Mouse (Mus musculus): ENCODE measurements around the gene Smo. TPM values are rescaled to one million over a fixed set of nuclear protein-coding genes. Genes with fewer than 3 reads are reported as not detected.

The Smo gene
- polyA plus RNA-seq (2014; fragmentation: Nextera tagmentation; extraction: Ambion mirVana), result 72.8 and 78.2 TPM in 2 replicates

DNA sequence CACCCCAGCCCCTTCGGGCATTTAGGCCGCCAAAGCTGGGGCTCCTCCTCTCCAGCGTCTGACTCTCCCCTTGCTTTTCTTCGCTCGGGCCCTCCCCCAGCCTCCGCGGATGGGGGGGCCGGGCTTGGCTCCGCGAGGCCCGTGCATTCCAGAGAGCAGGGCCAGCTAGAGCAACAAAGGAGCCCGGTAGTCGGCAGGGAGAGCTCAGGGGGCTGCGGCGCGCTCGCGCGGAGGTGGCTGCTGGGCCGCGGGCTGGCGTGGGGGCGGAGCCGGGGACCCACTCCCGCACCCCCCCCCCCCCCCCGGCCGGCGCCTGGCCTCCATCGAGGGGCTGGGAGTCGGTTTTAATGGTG lies at the start of gene Smo:
Smo (plus strand) TSS at position 168 of the 353 bp plus-strand sequence.
- 0 out of 2 replicates have a peak, but pooled peaks cover 5% of the 10 kb centered on the region for H3K4me1 ChIP-seq (replicated peaks; ENCODE audit: control insufficient read depth, insufficient read depth, low read length)
- peak; percentile 97 for ATAC-seq (replicated peaks; ENCODE audit: low FRiP score)
- H3K36me3 ChIP-seq (ENCODE audit: control insufficient read depth, insufficient read depth, low read length), result peaks cover 5% of the 10 kb centered on the region; the same call in 1 of the 2 replicates
- peak within 1 kb of the TSS; percentile 55 for H3K4me2 ChIP-seq (ENCODE audit: low read depth, low read length, severe bottlenecking)
- no peaks in the 10 kb centered on the region for H3K27me3 ChIP-seq (ENCODE audit: control insufficient read depth, insufficient read depth, low read length)
- WGBS, result under 1% methylated on average over 25 of the region's 30 CpGs
- peak within 1 kb of the TSS; percentile 99 for H3K9ac ChIP-seq (ENCODE audit: low read length)
- H3K9me3 ChIP-seq (ENCODE audit: control insufficient read depth, low read length), result no peaks in the 10 kb centered on the region
- peak within 1 kb of the TSS; percentile 96 for H3K4me3 ChIP-seq (ENCODE audit: low read depth, low read length)
- peak; percentile 97 for DNase-seq (ENCODE audit: low spot score)
- peak within 1 kb of the TSS; percentile 91 for H3K27ac ChIP-seq (ENCODE audit: low read depth, low read length)

DNA sequence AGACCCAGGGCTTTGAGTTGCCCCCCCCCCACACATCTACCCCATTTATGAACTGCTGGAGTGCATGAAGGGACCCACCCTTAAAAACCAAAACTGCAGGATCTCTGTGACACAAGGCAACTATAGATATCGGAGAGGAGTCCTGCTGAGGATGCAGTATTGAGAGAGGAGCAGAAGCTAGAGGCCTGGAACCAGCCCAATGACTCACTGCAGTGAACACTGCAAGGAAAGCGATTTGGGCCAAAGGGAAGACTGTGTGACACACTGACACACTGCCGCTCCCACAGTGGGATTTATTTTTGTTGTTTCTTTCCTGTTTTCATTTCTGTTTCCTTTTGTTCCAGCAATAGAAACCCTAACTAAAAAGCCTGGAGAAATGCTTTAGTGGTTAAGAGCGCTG lies 49.4 kb upstream of the Smo start:
- DNase-seq (ENCODE audit: low spot score), result no peak
- ATAC-seq (replicated peaks; ENCODE audit: low FRiP score), result no peak
- Histone ChIP-seq H3K9ac (ENCODE audit: low read length) (no peak overlapping the region), H3K27me3 (ENCODE audit: control insufficient read depth, insufficient read depth, low read length) (no peaks in the 10 kb centered on the region), H3K4me1 (replicated peaks; ENCODE audit: control insufficient read depth, insufficient read depth, low read length) (no peaks in the 10 kb centered on the region), H3K9me3 (ENCODE audit: control insufficient read depth, low read length) (no peaks in the 10 kb centered on the region), H3K4me2 (ENCODE audit: low read depth, low read length, severe bottlenecking) (no peak overlapping the region), H3K36me3 (ENCODE audit: control insufficient read depth, insufficient read depth, low read length) (no peaks in the 10 kb centered on the region), H3K4me3 (ENCODE audit: low read depth, low read length) (no peak overlapping the region), H3K27ac (ENCODE audit: low read depth, low read length) (no peak overlapping the region)
- 81% methylated on average over 4 of the region's 4 CpGs for WGBS

DNA sequence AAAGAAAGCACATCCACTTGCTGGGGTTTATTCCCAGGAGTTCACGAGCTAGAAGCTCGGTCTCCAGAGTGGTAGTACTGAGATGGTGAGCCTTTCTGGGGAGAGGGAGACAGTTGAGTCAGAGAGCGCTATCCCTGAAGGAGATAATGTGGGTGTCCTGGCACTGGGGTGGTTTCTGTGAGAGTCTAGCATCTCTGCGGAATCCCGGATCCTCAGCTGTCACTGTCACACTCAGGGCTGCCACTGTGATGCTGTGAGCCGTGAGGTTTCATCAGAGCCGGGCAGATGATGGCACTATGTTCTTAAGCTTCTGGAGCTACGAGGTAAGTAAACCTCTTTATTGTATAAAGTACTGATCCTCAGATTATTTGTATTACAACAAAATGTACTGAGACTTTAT lies 45.8 kb upstream of the Smo start:
- H3K9me3 ChIP-seq (ENCODE audit: control insufficient read depth, low read length), result no peaks in the 10 kb centered on the region

DNA sequence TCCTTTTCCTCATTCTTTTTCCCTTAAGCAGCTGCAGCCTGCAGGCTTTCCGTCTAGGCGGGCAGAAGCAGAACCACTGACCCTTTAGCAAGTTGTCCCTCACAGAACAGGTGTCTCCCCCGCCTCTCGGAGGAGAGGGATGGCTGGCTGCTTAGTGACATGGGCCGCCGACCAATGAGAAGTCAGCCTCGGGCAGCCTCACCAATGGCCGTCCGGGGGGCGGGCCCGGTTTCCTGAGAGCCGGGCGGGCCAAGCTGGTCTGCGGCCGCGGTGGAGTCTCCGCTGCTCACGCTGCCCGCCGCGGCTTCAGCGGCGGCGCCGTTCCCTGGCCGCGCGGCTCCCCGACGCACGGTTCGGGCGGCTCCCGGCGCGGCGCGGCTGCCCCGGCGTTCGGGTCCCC lies 41.4 kb upstream of the Smo start, which contains the start of gene Tspan33:
Tspan33 (plus strand) TSS at position 270 of the 400 bp plus-strand sequence.
- under 1% methylated on average over 33 of the region's 41 CpGs for WGBS
- Histone ChIP-seq H3K9ac (ENCODE audit: low read length) (peak within 1 kb of the TSS; percentile 77), H3K4me2 (ENCODE audit: low read depth, low read length, severe bottlenecking) (peak within 1 kb of the TSS; percentile 93), H3K27me3 (ENCODE audit: control insufficient read depth, insufficient read depth, low read length) (peaks cover 4% of the 10 kb centered on the region; the same call in 1 of the 2 replicates), H3K4me1 (replicated peaks; ENCODE audit: control insufficient read depth, insufficient read depth, low read length) (0 out of 2 replicates have a peak, but pooled peaks cover 6% of the 10 kb centered on the region), H3K36me3 (ENCODE audit: control insufficient read depth, insufficient read depth, low read length) (no peaks in the 10 kb centered on the region; the same call in 1 of the 2 replicates), H3K9me3 (ENCODE audit: control insufficient read depth, low read length) (no peaks in the 10 kb centered on the region), H3K4me3 (ENCODE audit: low read depth, low read length) (peak within 1 kb of the TSS; percentile 84), H3K27ac (ENCODE audit: low read depth, low read length) (no peak within 1 kb of the TSS)
- peak; percentile 99 for ATAC-seq (replicated peaks; ENCODE audit: low FRiP score)
- DNase-seq (ENCODE audit: low spot score), result peak; percentile 96

More for the DNA sequence above, 45.8 kb upstream of the Smo start:
- no peak overlapping the region for H3K4me2 ChIP-seq (ENCODE audit: low read depth, low read length, severe bottlenecking)
- no peak overlapping the region for H3K27ac ChIP-seq (ENCODE audit: low read depth, low read length)
- peaks cover 2% of the 10 kb centered on the region; the same call in 1 of the 2 replicates for H3K27me3 ChIP-seq (ENCODE audit: control insufficient read depth, insufficient read depth, low read length)
- ATAC-seq (replicated peaks; ENCODE audit: low FRiP score) (no peak), DNase-seq (ENCODE audit: low spot score) (no peak)
- H3K9ac ChIP-seq (ENCODE audit: low read length), result no peak overlapping the region
- H3K36me3 ChIP-seq (ENCODE audit: control insufficient read depth, insufficient read depth, low read length), result no peaks in the 10 kb centered on the region
- H3K4me3 ChIP-seq (ENCODE audit: low read depth, low read length), result no peak overlapping the region
- 86% methylated on average over 8 of the region's 8 CpGs for WGBS
- no peaks in the 10 kb centered on the region for H3K4me1 ChIP-seq (replicated peaks; ENCODE audit: control insufficient read depth, insufficient read depth, low read length)

DNA sequence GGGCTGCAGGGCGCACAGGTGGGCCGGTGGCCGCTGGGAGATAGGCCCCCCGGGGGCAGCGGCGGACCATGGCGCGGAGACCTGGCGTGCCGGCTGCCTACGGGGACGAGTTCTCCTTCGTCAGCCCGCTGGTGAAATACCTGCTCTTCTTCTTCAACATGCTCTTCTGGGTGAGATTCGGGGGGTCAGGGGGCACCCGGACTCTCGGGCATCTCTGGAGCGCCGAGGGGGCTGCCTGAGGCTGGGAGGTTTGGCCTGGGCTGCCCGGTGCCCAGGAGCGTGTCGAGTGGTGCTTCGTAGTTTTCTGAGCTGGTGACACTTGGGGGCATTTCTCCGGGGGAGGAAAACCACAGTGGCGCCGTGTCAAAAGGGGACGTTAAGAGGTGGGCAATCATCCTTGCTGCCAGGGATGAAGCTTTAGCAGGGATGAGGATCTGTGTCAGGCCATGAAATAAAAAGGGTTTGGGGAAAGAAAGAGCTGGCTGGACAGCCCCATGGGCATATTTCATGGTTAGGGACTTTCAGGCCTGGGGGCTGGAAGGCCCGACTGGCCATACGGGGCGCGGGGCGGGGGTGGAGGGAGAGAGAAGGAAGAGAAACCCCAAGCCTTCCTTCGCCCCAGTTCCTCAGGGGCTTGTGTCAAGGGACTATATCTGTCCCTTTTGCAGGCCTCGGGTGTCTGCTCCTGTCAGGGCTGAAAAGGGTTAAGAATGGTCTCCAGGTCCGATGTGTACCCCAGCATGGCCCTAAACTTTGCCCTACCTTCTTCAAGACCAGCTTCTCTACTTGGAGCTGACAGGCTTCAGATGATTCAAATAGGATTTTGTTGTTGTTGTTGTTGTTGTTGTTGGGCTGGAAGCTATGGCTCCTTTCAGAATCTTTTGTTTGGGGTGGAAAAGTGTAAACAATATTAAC lies 40.7 kb upstream of the Smo start:
- DNase-seq (ENCODE audit: low spot score) (peak; percentile 66), ATAC-seq (replicated peaks; ENCODE audit: low FRiP score) (peak; percentile 37; the same call in 1 of the 2 replicates)
- Histone ChIP-seq H3K4me3 (ENCODE audit: low read depth, low read length) (peak overlapping the region; percentile 84), H3K9me3 (ENCODE audit: control insufficient read depth, low read length) (no peaks in the 10 kb centered on the region), H3K4me1 (replicated peaks; ENCODE audit: control insufficient read depth, insufficient read depth, low read length) (0 out of 2 replicates have a peak, but pooled peaks cover 6% of the 10 kb centered on the region), H3K27me3 (ENCODE audit: control insufficient read depth, insufficient read depth, low read length) (peaks cover 4% of the 10 kb centered on the region; the same call in 1 of the 2 replicates), H3K36me3 (ENCODE audit: control insufficient read depth, insufficient read depth, low read length) (no peaks in the 10 kb centered on the region; the same call in 1 of the 2 replicates), H3K9ac (ENCODE audit: low read length) (peak overlapping the region; percentile 77), H3K27ac (ENCODE audit: low read depth, low read length) (no peak overlapping the region), H3K4me2 (ENCODE audit: low read depth, low read length, severe bottlenecking) (peak overlapping the region; percentile 93)
- 5% methylated on average over 32 of the region's 35 CpGs for WGBS

DNA sequence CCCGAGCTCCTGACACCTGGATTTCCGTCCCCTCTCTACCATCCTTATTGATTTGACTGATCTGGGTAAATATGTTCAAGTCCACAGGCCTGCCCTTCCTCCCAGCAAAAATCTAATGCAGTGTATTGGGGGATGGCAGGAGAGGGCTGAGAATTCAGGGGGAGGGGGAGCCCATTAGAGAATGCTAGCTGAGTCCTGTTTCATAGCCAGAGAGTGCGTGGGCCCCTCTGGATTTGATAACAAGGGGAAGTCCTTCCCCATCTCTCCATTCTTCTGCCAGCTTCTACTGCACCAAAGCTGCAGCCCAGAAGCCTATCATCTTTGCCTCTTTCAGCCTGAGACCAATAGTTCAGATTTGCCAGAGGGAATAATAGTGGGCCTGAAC lies 40.0 kb upstream of the Smo start:
- Histone ChIP-seq H3K36me3 (ENCODE audit: control insufficient read depth, insufficient read depth, low read length) (no peaks in the 10 kb centered on the region; the same call in 1 of the 2 replicates), H3K4me1 (replicated peaks; ENCODE audit: control insufficient read depth, insufficient read depth, low read length) (0 out of 2 replicates have a peak, but pooled peaks cover 6% of the 10 kb centered on the region), H3K4me3 (ENCODE audit: low read depth, low read length) (peak overlapping the region; percentile 84; the same call in 1 of the 2 replicates), H3K4me2 (ENCODE audit: low read depth, low read length, severe bottlenecking) (0 out of 2 replicates have a peak overlapping the region, but pooled peaks have one; percentile 24), H3K27ac (ENCODE audit: low read depth, low read length) (no peak overlapping the region), H3K27me3 (ENCODE audit: control insufficient read depth, insufficient read depth, low read length) (peaks cover 4% of the 10 kb centered on the region; the same call in 1 of the 2 replicates), H3K9me3 (ENCODE audit: control insufficient read depth, low read length) (no peaks in the 10 kb centered on the region), H3K9ac (ENCODE audit: low read length) (no peak overlapping the region; the same call in 1 of the 2 replicates)
- DNase-seq (ENCODE audit: low spot score) (no peak), ATAC-seq (replicated peaks; ENCODE audit: low FRiP score) (no peak)
- 33% methylated on average over 3 of the region's 3 CpGs for WGBS

DNA sequence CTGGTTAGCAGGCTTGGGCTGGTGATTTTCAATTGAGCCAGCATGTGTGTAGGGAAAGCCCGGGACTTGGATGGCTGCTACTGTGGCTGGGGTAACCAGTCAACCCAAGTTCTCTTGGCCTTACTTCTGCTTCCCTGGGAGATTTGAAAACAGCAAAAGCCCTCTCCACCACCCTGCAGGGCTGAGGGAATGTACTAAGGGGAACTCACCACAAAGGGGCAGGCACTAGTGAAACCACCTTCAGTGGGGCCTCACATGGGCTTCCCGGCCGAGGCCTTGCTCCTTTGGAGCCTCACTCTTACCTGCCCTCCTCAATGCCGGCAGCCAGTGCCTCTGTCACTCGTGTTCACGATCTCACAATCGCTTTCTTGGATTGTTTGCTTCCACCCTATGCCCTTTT lies 39.3 kb upstream of the Smo start:
- 0 out of 2 replicates have a peak, but pooled peaks cover 6% of the 10 kb centered on the region for H3K4me1 ChIP-seq (replicated peaks; ENCODE audit: control insufficient read depth, insufficient read depth, low read length)
- no peak overlapping the region; the same call in 1 of the 2 replicates for H3K27ac ChIP-seq (ENCODE audit: low read depth, low read length)
- no peak overlapping the region for H3K4me2 ChIP-seq (ENCODE audit: low read depth, low read length, severe bottlenecking)
- no peak overlapping the region for H3K9ac ChIP-seq (ENCODE audit: low read length)
- H3K36me3 ChIP-seq (ENCODE audit: control insufficient read depth, insufficient read depth, low read length), result no peaks in the 10 kb centered on the region; the same call in 1 of the 2 replicates
- 69% methylated on average over 7 of the region's 7 CpGs for WGBS
- DNase-seq (ENCODE audit: low spot score) (no peak), ATAC-seq (replicated peaks; ENCODE audit: low FRiP score) (no peak)
- peaks cover 4% of the 10 kb centered on the region; the same call in 1 of the 2 replicates for H3K27me3 ChIP-seq (ENCODE audit: control insufficient read depth, insufficient read depth, low read length)
- no peaks in the 10 kb centered on the region for H3K9me3 ChIP-seq (ENCODE audit: control insufficient read depth, low read length)
- no peak overlapping the region for H3K4me3 ChIP-seq (ENCODE audit: low read depth, low read length)

DNA sequence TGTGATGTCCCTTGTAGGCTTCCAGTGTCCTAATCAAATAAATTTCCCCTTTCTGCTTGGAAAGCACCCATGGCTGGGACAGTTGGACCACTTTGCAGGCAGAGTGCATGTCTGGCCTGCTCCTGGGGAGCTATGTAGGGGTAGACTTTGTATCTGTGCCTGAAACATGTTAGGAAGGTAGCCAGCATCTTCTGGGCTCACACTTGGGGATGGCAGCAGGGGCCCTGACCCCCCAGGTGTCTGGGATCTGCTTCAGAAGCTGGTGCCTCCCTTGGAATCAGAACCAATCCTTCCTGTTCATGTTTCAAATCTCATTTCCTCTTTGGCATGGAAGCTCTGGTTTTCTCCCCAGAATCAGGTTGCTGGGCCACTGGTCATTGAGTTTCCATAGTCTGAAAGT lies 38.2 kb upstream of the Smo start:
- Histone ChIP-seq H3K27ac (ENCODE audit: low read depth, low read length) (no peak overlapping the region; the same call in 1 of the 2 replicates), H3K4me2 (ENCODE audit: low read depth, low read length, severe bottlenecking) (no peak overlapping the region), H3K9ac (ENCODE audit: low read length) (no peak overlapping the region), H3K27me3 (ENCODE audit: control insufficient read depth, insufficient read depth, low read length) (peaks cover 4% of the 10 kb centered on the region; the same call in 1 of the 2 replicates), H3K4me1 (replicated peaks; ENCODE audit: control insufficient read depth, insufficient read depth, low read length) (0 out of 2 replicates have a peak, but pooled peaks cover 6% of the 10 kb centered on the region), H3K9me3 (ENCODE audit: control insufficient read depth, low read length) (no peaks in the 10 kb centered on the region), H3K4me3 (ENCODE audit: low read depth, low read length) (no peak overlapping the region), H3K36me3 (ENCODE audit: control insufficient read depth, insufficient read depth, low read length) (no peaks in the 10 kb centered on the region; the same call in 1 of the 2 replicates)
- ATAC-seq (replicated peaks; ENCODE audit: low FRiP score) (no peak), DNase-seq (ENCODE audit: low spot score) (no peak)

Measured in forebrain, embryonic 11.5 days (tissue).